Mouse (Mus musculus) ES-Bruce4 (cell line): ENCODE data around the gene Zfp846. TPM values are rescaled to one million over a fixed set of nuclear protein-coding genes. Genes with fewer than 3 reads are reported as not detected.

Experiments
- H3K27ac ChIP-seq: 2 replicates; pipeline ENCODE4 v1.5.1; 2012; ENCODE audit warnings: low read length, inconsistent platforms; ENCODE audit not compliant: insufficient read depth
- H3K27me3 ChIP-seq: 2 replicates; pipeline ENCODE4 v1.6.1; 2012; ENCODE audit warnings: mild to moderate bottlenecking, low read length, inconsistent platforms; ENCODE audit not compliant: control insufficient read depth, poor library complexity, insufficient read depth, severe bottlenecking
- H3K36me3 ChIP-seq: 2 replicates; pipeline ENCODE4 v1.6.1; 2012; ENCODE audit warnings: inconsistent platforms, mild to moderate bottlenecking, low read length, moderate library complexity; ENCODE audit not compliant: control insufficient read depth, poor library complexity, insufficient read depth, severe bottlenecking
- H3K4me1 ChIP-seq: one replicate; pipeline ENCODE4 v1.8.1; 2011; ENCODE audit warnings: low read length; ENCODE audit not compliant: control insufficient read depth, insufficient read depth
- H3K4me3 ChIP-seq: 2 replicates; pipeline ENCODE4 v1.5.1; 2011; ENCODE audit warnings: low read depth, mild to moderate bottlenecking, low read length
- H3K9ac ChIP-seq: 2 replicates; pipeline ENCODE4 v1.6.1; 2012; ENCODE audit warnings: low read depth, mild to moderate bottlenecking, inconsistent platforms; ENCODE audit not compliant: poor library complexity, severe bottlenecking
- H3K9me3 ChIP-seq: replicated peaks from 2 replicates; pipeline ENCODE4 v1.6.1; 2012; ENCODE audit warnings: mild to moderate bottlenecking, low read length, inconsistent platforms; ENCODE audit not compliant: control insufficient read depth, poor library complexity, insufficient read depth, severe bottlenecking
- CTCF ChIP-seq: IDR thresholded peaks from one replicate; pipeline ENCODE4 v1.8.1; 2011; ENCODE audit warnings: low read depth, low read length
- EP300 ChIP-seq: IDR thresholded peaks from 2 replicates; pipeline ENCODE4 v1.6.1; 2011; ENCODE audit warnings: low read depth, low read length; ENCODE audit not compliant: insufficient read depth
- POLR2A ChIP-seq: IDR thresholded peaks from one replicate; pipeline ENCODE4 v1.8.1; 2011; ENCODE audit warnings: low read length; ENCODE audit not compliant: insufficient read depth
- polyA plus RNA-seq: library from polyadenylated mRNA; stranded (reverse); fragments of >200 nt; gene quantifications from 2 replicates; pipeline ENCODE4 v1.2.4, GENCODE M21; 2011; ENCODE audit warnings: low read depth; ENCODE audit not compliant: missing spikeins, insufficient read depth, insufficient read length

Gene Zfp846
- polyA plus RNA-seq, 1 experiment, result 6.6 TPM

DNA sequence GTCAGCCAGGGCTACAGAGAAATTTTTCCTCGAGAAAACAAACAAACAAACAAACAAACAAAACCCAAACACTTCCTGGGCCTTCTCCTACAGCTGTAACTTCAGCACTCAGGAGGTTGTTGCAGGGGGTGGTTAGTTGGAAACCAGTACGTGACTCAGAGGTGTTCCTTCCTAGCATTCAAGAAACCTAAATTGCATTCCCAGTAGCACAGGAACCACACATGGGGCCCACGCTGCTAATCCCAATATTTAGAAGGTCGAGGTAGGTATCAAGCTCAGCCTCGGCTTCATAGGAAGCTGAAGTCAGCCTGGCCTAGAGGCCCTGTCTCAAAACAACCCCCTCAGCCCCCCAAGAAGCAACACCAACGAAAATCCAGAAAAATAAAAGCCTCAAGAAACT lies 60.4 kb downstream of the Zfp846 start:
- Histone ChIP-seq H3K27ac (no peak overlapping the region), H3K4me1 (peaks cover 2% of the 10 kb centered on the region), H3K36me3 (peaks cover 5% of the 10 kb centered on the region; the same call in 1 of the 2 replicates), H3K27me3 (no peaks in the 10 kb centered on the region), H3K4me3 (peak overlapping the region; percentile 99), H3K9ac (peak overlapping the region; percentile 50), H3K9me3 (no peaks in the 10 kb centered on the region)
- TF ChIP-seq CTCF, result no peak
- no peak for TF ChIP-seq EP300
- TF ChIP-seq POLR2A, result no peak

DNA sequence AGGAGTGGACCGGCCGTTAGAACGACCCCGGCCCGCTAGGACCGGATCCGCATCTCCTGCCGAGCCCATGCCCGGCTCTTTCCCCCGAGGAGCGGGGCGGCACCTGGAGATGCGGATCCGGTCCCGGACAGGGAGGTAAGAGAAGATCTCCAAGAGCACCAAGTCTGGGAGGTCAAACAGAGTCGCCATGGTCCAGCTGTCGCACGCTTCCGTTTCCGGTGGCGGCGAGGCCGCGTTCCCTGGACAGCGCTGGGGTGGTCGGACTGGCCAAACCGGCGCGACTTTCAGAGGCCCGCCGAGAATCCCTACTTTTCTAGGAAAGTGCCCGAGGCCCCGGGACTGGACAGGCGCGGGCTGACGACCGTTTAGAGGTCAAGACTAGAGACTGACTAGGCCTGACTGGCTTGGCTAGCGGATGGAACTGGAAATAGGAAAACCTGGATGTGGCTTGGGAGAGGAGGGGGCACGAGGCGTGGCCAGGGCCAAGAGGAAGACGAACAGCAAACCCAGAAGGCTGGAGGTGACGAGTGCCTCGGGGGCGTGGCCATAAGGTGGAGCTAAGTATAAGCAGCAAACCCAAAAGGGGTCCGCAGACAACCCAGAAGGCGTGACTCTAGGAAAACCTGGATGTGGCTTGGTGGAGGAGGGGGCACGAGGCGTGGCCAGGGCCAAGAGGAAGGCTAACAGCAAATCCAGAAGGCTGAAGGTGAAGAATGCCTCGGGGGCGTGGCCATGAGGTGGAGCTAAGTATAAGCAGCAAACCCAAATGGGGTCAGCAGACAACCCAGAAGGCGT lies 61.2 kb downstream of the Zfp846 start, which contains the start of gene Ubl5:
TSS of gene Ubl5 (plus strand) at position 778 of the 795 bp plus-strand sequence.
- Histone ChIP-seq H3K4me1 (no peaks in the 10 kb centered on the region), H3K27ac (peak within 1 kb of the TSS; percentile 16), H3K27me3 (no peaks in the 10 kb centered on the region), H3K9me3 (no peaks in the 10 kb centered on the region), H3K9ac (peak within 1 kb of the TSS; percentile 75), H3K4me3 (peak within 1 kb of the TSS; percentile 99), H3K36me3 (peaks cover 7% of the 10 kb centered on the region; the same call in 1 of the 2 replicates)
- TF ChIP-seq CTCF (no peak), POLR2A (no peak), EP300 (no peak)

DNA sequence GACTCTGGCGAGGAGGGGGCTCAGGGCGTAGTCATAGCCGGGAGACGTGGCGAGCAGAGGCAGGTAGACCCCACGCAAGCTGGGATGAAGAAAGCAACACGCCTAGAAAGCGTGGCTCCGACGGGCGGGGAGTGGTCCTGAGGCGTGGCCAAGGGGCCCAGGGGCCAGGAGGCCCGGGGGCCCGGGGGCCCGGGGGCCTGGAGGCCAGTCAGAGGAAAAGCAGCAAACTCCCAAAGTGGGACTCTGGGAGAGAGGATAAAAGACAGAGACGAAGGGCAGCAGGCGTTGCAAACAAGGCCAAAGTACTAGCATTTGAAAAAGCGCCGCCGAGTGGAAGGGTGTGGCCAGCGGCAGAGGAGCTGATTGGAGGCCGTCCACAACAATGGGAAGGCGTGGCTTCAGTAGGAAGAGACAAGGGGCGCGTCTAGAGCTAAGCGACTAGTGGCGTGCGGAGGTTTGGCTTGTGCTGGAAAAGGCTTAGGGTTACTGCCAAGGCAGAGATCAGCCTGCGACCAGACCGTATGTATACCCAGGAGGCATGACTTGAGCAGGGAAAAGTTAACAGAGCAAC lies 61.9 kb downstream of the Zfp846 start:
- Histone ChIP-seq H3K36me3 (peaks cover 7% of the 10 kb centered on the region; the same call in 1 of the 2 replicates), H3K4me3 (peak overlapping the region; percentile 99), H3K27ac (peak overlapping the region; percentile 16), H3K9ac (peak overlapping the region; percentile 75), H3K9me3 (no peaks in the 10 kb centered on the region), H3K27me3 (no peaks in the 10 kb centered on the region), H3K4me1 (no peaks in the 10 kb centered on the region)
- TF ChIP-seq CTCF (no peak), POLR2A (peak; percentile 45), EP300 (0 out of 2 replicates have a peak, but pooled peaks have one; percentile 1)

DNA sequence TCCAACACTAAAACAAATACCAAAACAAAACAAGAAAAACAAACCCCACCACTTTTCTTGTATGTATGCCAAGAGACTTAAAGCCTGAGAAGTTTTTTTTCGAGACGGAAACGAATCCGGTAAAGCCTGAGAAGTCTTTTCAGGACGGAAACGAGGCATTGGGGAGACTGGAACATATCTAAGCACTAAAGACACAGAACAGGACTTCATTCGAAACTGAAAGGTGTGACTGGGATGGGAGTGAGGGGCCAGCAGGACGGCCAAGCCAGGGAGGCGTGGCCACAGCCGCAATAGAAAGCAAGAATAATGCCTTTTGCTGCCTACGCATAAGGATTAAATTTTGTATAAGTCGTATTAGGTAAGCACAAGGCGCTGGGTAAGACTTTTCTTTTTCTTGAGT lies 62.7 kb downstream of the Zfp846 start:
- Histone ChIP-seq H3K27me3 (no peaks in the 10 kb centered on the region), H3K4me3 (peak overlapping the region; percentile 99), H3K9ac (peak overlapping the region; percentile 75), H3K27ac (no peak overlapping the region), H3K36me3 (peaks cover 7% of the 10 kb centered on the region; the same call in 1 of the 2 replicates), H3K9me3 (no peaks in the 10 kb centered on the region), H3K4me1 (no peaks in the 10 kb centered on the region)
- TF ChIP-seq CTCF (no peak), EP300 (no peak), POLR2A (no peak)

DNA sequence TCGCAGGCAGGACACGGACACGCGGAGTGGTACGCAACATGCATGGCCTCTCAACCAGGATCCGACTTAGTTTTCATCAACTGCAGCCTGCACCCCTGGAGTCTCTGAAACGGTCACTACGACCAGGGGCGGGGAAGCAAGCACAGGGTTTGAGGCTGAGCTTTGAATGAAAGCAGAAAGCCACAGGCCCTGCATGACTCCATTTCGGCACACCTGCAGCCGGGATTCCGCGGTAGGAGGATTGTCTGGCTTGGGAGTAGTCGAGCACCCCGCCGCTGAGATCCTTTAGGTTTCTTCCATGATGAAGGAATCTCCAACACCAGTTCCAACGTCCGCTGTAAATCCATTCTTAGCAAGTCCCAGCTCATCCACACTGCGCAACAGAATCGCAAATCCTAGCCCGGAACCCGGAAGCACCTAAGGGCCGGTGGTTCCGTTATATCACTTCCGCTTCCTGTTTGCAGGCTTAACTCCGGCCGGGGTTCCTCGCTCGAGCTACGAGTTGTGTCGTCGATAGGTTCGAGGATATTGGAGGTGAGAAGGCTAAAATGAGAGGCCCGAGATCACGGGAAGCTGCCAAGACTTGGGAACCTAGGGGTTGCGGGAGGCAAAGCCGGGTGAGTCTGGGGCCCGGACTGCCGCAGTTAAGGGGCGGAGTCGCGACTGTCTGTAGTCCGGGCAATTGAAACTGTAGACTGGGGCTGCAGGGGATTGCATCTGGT lies 63.4 kb downstream of the Zfp846 start, which contains the start of gene Fbxl12:
TSS of gene Fbxl12 (minus strand) at position 408 of the 722 bp plus-strand sequence.
- Histone ChIP-seq H3K9ac (peak within 1 kb of the TSS; percentile 75), H3K4me3 (peak within 1 kb of the TSS; percentile 99), H3K9me3 (no peaks in the 10 kb centered on the region), H3K36me3 (peaks cover 7% of the 10 kb centered on the region; the same call in 1 of the 2 replicates), H3K27ac (peak within 1 kb of the TSS; percentile 21; the same call in 1 of the 2 replicates), H3K4me1 (no peaks in the 10 kb centered on the region), H3K27me3 (no peaks in the 10 kb centered on the region)
- no peak for TF ChIP-seq CTCF
- TF ChIP-seq EP300, result no peak
- peak; percentile 78 for TF ChIP-seq POLR2A
